Mouse (Mus musculus) stomach, embryonic 16.5 days (tissue): ENCODE data around the gene Selenom. TPM values are rescaled to one million over a fixed set of nuclear protein-coding genes. Genes with fewer than 3 reads are reported as not detected.

Source experiments
- ATAC-seq: fragments of 200-750 bp; cut with Nextera tagmentation; 2 replicates; pipeline ENCODE4 v1.8.0; 2017; ENCODE audit warnings: moderate number of reproducible peaks, moderate TSS enrichment; ENCODE audit not compliant: insufficient read depth, low FRiP score
- H3K27ac ChIP-seq: fragments of 300-500 bp; sonication (generic); 2 replicates; pipeline ENCODE4 v1.5.1; 2014; ENCODE audit warnings: low read length
- H3K27me3 ChIP-seq: fragments of 300-500 bp; sonication (generic); 2 replicates; pipeline ENCODE4 v1.6.1; 2014; ENCODE audit warnings: low read length, control low read depth, mixed read lengths; ENCODE audit not compliant: control insufficient read depth, insufficient read depth
- H3K36me3 ChIP-seq: fragments of 300-500 bp; sonication (generic); 2 replicates; pipeline ENCODE4 v1.6.1; 2014; ENCODE audit warnings: low read length; ENCODE audit not compliant: control insufficient read depth, insufficient read depth
- H3K4me1 ChIP-seq: fragments of 300-500 bp; sonication (generic); 2 replicates; pipeline ENCODE4 v1.6.1; 2014; ENCODE audit warnings: low read length, control low read depth, mixed read lengths; ENCODE audit not compliant: control insufficient read depth, insufficient read depth
- H3K4me2 ChIP-seq: fragments of 300-500 bp; sonication (generic); 2 replicates; pipeline ENCODE4 v1.6.1; 2014; ENCODE audit warnings: low read depth, low read length, mixed read lengths
- H3K4me3 ChIP-seq: fragments of 300-500 bp; sonication (generic); replicated peaks from 2 replicates; pipeline ENCODE4 v1.5.1; 2014; ENCODE audit warnings: mild to moderate bottlenecking, low read length
- H3K9ac ChIP-seq: fragments of 300-500 bp; sonication (generic); 2 replicates; pipeline ENCODE4 v1.6.1; 2014; ENCODE audit warnings: low read length
- H3K9me3 ChIP-seq: fragments of 300-500 bp; sonication (generic); replicated peaks from 2 replicates; pipeline ENCODE4 v1.6.1; 2016; ENCODE audit warnings: low read length, control low read depth; ENCODE audit not compliant: control insufficient read depth
- WGBS: fragments of 180-500 bp; shearing (Covaris S2); extraction: QIAGEN DNeasy Blood & Tissue Kit; methylation state at CpG from one replicate; pipeline ENCODE4 v1.1.7; 2014; 5-methylcytosine and 5-hydroxymethylcytosine counted together
- polyA plus RNA-seq: library from polyadenylated mRNA; unstranded; fragments of >200 nt; fragmentation: Nextera tagmentation; extraction: Ambion mirVana; gene quantifications from 2 replicates; pipeline ENCODE4 v1.2.1, GENCODE M21; 2015

The Selenom gene
- polyA plus RNA-seq, 1 experiment from 2014 or later: 176 TPM

DNA sequence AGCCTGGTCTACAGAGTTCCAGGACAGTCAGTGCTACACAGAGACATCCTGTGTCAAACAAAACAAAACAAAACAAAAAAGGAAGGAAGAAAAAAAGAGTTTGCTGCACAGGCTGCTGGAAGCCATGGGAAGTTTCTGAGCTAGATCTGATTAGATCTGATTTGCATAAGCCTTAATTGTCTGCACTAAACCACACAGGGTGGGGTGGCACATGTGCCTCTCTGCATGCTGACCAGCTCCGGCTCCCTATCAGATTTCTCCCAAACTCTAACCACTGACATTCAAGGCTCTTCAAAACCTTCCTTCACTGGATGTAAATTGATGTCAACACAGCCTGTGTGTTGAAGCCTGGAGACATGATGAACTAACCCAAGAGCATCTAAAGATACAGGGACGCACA is 32.6 kb downstream of the Selenom start:
- H3K4me3 ChIP-seq: no peak overlapping the region
- peaks cover 16% of the 10 kb centered on the region; the same call in 1 of the 2 replicates for H3K4me1 ChIP-seq
- H3K9me3 ChIP-seq: no peaks in the 10 kb centered on the region
- no peaks in the 10 kb centered on the region for H3K27me3 ChIP-seq
- no peaks in the 10 kb centered on the region for H3K36me3 ChIP-seq
- H3K4me2 ChIP-seq: no peak overlapping the region
- H3K27ac ChIP-seq: no peak overlapping the region
- no peak overlapping the region for H3K9ac ChIP-seq
- 76% methylated on average over 2 of the region's 2 CpGs for WGBS
- no peak for ATAC-seq

GRCm38 (mm10) chr11:3547969-3548368 is 33.5 kb downstream of the Selenom start:
- WGBS: 49% methylated on average over 6 of the region's 6 CpGs
- Histone ChIP-seq H3K9me3 (no peaks in the 10 kb centered on the region), H3K4me1 (peaks cover 11% of the 10 kb centered on the region; the same call in 1 of the 2 replicates), H3K27me3 (no peaks in the 10 kb centered on the region), H3K36me3 (no peaks in the 10 kb centered on the region), H3K4me2 (no peak overlapping the region), H3K9ac (no peak overlapping the region), H3K4me3 (no peak overlapping the region), H3K27ac (no peak overlapping the region)
- ATAC-seq: peak; percentile 51; the same call in 1 of the 2 replicates

- no peak for ATAC-seq
- H3K27ac ChIP-seq: no peak overlapping the region
- H3K9me3 ChIP-seq: no peaks in the 10 kb centered on the region
- no peaks in the 10 kb centered on the region for H3K27me3 ChIP-seq
- peaks cover 6% of the 10 kb centered on the region; the same call in 1 of the 2 replicates for H3K4me1 ChIP-seq
- H3K36me3 ChIP-seq: no peaks in the 10 kb centered on the region
- 75% methylated on average over 3 of the region's 3 CpGs for WGBS
- H3K4me3 ChIP-seq: no peak overlapping the region
- no peak overlapping the region for H3K4me2 ChIP-seq
- H3K9ac ChIP-seq: no peak overlapping the region
These were observed 34.2 kb downstream of the Selenom start for GRCm38 (mm10) chr11:3548564-3549295.

GRCm38 (mm10) chr11:3549791-3550190 is 35.3 kb downstream of the Selenom start:
- H3K36me3 ChIP-seq: no peaks in the 10 kb centered on the region
- no peaks in the 10 kb centered on the region for H3K9me3 ChIP-seq
- H3K27ac ChIP-seq: no peak overlapping the region
- no peak overlapping the region for H3K4me2 ChIP-seq
- peaks cover 6% of the 10 kb centered on the region; the same call in 1 of the 2 replicates for H3K4me1 ChIP-seq
- ATAC-seq: no peak
- WGBS: 70% methylated on average over 5 of the region's 5 CpGs
- H3K27me3 ChIP-seq: no peaks in the 10 kb centered on the region
- no peak overlapping the region for H3K9ac ChIP-seq
- H3K4me3 ChIP-seq: no peak overlapping the region

DNA sequence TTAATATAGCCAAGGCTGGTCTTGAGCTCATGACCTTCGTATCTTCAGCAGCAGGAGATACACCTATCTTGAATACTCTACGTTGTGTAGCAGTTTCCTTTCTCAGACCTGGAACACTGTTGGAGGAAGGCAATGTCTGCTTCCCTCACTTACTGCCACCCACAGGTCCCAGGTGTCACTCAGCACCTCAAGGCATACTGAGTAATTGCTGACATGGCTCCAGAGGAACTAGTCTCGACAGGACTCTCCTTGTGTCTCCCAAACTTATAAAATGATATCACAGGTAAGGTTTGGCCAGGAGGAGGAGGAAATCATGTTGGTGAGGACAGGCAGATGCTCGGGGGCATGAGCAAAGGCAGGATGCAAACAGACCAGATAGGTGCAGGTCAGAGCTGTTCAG is 40.5 kb downstream of the Selenom start:
- H3K4me2 ChIP-seq: no peak overlapping the region
- no peak overlapping the region for H3K9ac ChIP-seq
- no peaks in the 10 kb centered on the region for H3K27me3 ChIP-seq
- ATAC-seq: no peak
- no peaks in the 10 kb centered on the region for H3K36me3 ChIP-seq
- no peaks in the 10 kb centered on the region for H3K9me3 ChIP-seq
- H3K4me1 ChIP-seq: no peaks in the 10 kb centered on the region
- no peak overlapping the region for H3K27ac ChIP-seq
- H3K4me3 ChIP-seq: no peak overlapping the region
- WGBS: 85% methylated on average over 4 of the region's 4 CpGs

DNA sequence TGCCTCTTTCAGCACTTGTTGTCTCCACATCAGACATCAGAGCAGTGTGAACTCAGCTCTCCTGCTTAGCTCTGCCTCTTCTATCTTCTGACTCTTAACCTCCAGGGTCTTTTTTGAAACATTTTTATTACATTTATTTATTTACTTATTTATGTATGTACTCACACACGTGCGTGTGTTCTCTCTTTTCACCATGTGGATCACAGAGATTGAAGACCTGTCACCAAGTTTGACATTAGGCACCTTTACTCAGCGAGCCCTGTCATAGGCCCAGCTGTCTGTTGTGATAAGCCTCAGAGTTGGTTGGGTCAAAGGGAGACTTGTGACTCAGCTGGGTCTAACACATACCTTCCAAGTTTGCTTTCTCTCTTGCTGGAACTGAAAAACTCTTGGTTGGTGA is 43.4 kb downstream of the Selenom start:
- H3K27me3 ChIP-seq: no peaks in the 10 kb centered on the region
- H3K4me1 ChIP-seq: no peaks in the 10 kb centered on the region
- H3K27ac ChIP-seq: no peak overlapping the region
- 42% methylated on average over 3 of the region's 3 CpGs for WGBS
- H3K4me2 ChIP-seq: no peak overlapping the region
- no peaks in the 10 kb centered on the region for H3K9me3 ChIP-seq
- ATAC-seq: no peak
- H3K36me3 ChIP-seq: no peaks in the 10 kb centered on the region
- H3K4me3 ChIP-seq: no peak overlapping the region
- H3K9ac ChIP-seq: no peak overlapping the region

GRCm38 (mm10) chr11:3560202-3560601 is 45.7 kb downstream of the Selenom start:
- H3K36me3 ChIP-seq: no peaks in the 10 kb centered on the region
- no peak overlapping the region for H3K27ac ChIP-seq
- no peaks in the 10 kb centered on the region for H3K27me3 ChIP-seq
- H3K9ac ChIP-seq: no peak overlapping the region
- H3K4me2 ChIP-seq: no peak overlapping the region
- WGBS: 48% methylated on average over 5 of the region's 5 CpGs
- peaks cover 4% of the 10 kb centered on the region for H3K4me1 ChIP-seq
- H3K9me3 ChIP-seq: no peaks in the 10 kb centered on the region
- peak; percentile 34; the same call in 1 of the 2 replicates for ATAC-seq
- H3K4me3 ChIP-seq: no peak overlapping the region

GRCm38 (mm10) chr11:3563853-3564252 is 49.4 kb downstream of the Selenom start:
- 84% methylated on average over 6 of the region's 6 CpGs for WGBS
- H3K4me1 ChIP-seq: peaks cover 8% of the 10 kb centered on the region
- H3K36me3 ChIP-seq: no peaks in the 10 kb centered on the region
- no peak overlapping the region for H3K9ac ChIP-seq
- no peaks in the 10 kb centered on the region for H3K9me3 ChIP-seq
- peak overlapping the region; percentile 72 for H3K27ac ChIP-seq
- H3K4me2 ChIP-seq: no peak overlapping the region
- no peak for ATAC-seq
- H3K4me3 ChIP-seq: no peak overlapping the region
- no peaks in the 10 kb centered on the region for H3K27me3 ChIP-seq

DNA sequence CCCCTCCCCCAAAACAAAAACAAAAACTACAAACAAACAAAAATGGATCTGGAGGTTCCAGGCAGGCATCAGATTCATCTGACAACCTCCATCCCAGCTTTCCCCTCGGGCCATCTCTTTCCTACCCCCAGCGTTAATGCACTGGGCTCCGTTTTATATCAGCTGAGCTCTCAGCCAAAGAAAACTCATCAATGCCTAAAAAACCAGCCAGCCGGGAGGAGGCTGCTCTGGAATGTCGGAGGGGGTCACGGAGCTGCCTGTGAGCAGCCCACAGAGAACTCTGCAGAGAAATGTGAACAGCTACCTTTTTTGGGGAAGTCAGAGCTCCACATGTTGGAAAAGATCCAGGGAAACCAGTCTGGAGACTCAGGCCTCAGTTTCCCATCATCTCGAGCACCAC is 50.0 kb downstream of the Selenom start:
- Histone ChIP-seq H3K4me1 (peaks cover 8% of the 10 kb centered on the region), H3K27ac (peak overlapping the region; percentile 72), H3K36me3 (no peaks in the 10 kb centered on the region), H3K4me3 (no peak overlapping the region), H3K4me2 (no peak overlapping the region), H3K27me3 (no peaks in the 10 kb centered on the region), H3K9me3 (no peaks in the 10 kb centered on the region), H3K9ac (peak overlapping the region; percentile 42; the same call in 1 of the 2 replicates)
- 0 out of 2 replicates have a peak, but pooled peaks have one; percentile 45 for ATAC-seq
- 37% methylated on average over 7 of the region's 7 CpGs for WGBS
